In genomic region chr11:53493243-53493955, GRCm38 (mm10) we compare ENCODE assay signal across 19 mouse cellular contexts. TPM values are rescaled to one million over a fixed set of nuclear protein-coding genes. Genes with fewer than 3 reads are reported as not detected.
DNase-seq lines count a peak whose midpoint lies in the region; ATAC-seq and TF ChIP-seq lines count a peak whose summit lies in the region.
"Had no signal": no experiment of that assay in that cellular context is flagged by ENCODE, and none has a peak within 500 bp of the region (broad histone marks: within the 10 kb centered on the region; RNA-seq: fewer than 3 reads in every experiment).

No protein-coding gene starts in this region.

- no peak overlapping the region for H3K4me2 ChIP-seq in heart, embryonic 11.5 days
- H3K4me2 ChIP-seq in neural tube, embryonic 15.5 days = no peak overlapping the region
- H3K4me2 ChIP-seq in forebrain, embryonic 14.5 days (ENCODE audit: low read length) = no peak overlapping the region
- H3K4me2 ChIP-seq in liver, postnatal 0 days (ENCODE audit: low read depth, low read length) = no peak overlapping the region

- H3K27ac ChIP-seq in heart, embryonic 11.5 days (ENCODE audit: low read depth, low read length) = 0 out of 2 replicates have a peak overlapping the region, but pooled peaks have one; percentile 41
- no peak overlapping the region for H3K27ac ChIP-seq in neural tube, embryonic 15.5 days (replicated peaks)
- no peak overlapping the region for H3K27ac ChIP-seq in forebrain, embryonic 14.5 days (ENCODE audit: low read depth, low read length)
- no peak overlapping the region for H3K27ac ChIP-seq in liver, postnatal 0 days (ENCODE audit: low read depth)

- no peaks in the 10 kb centered on the region for H3K36me3 ChIP-seq in heart, embryonic 11.5 days (ENCODE audit: control insufficient read depth, insufficient read depth, low read length)
- H3K36me3 ChIP-seq in neural tube, embryonic 15.5 days = no peaks in the 10 kb centered on the region
- H3K36me3 ChIP-seq in forebrain, embryonic 14.5 days (ENCODE audit: control insufficient read depth, insufficient read depth, low read length) = no peaks in the 10 kb centered on the region
- no peaks in the 10 kb centered on the region for H3K36me3 ChIP-seq in liver, postnatal 0 days (replicated peaks; ENCODE audit: insufficient read depth, low read length)

- no peak overlapping the region for H3K4me3 ChIP-seq in heart, embryonic 11.5 days (ENCODE audit: low read depth, low read length)
- H3K4me3 ChIP-seq in neural tube, embryonic 15.5 days (replicated peaks) = no peak overlapping the region
- H3K4me3 ChIP-seq in forebrain, embryonic 14.5 days (ENCODE audit: low read depth, low read length) = no peak overlapping the region
- no peak overlapping the region for H3K4me3 ChIP-seq in liver, postnatal 0 days (ENCODE audit: low read depth, low read length)
- H3K4me3 ChIP-seq: left cerebral cortex, adult 2 months had no signal

- no peaks in the 10 kb centered on the region for H3K27me3 ChIP-seq in heart, embryonic 11.5 days (ENCODE audit: control insufficient read depth, insufficient read depth, low read length)
- H3K27me3 ChIP-seq in neural tube, embryonic 15.5 days (replicated peaks) = no peaks in the 10 kb centered on the region
- H3K27me3 ChIP-seq in forebrain, embryonic 14.5 days (replicated peaks; ENCODE audit: control insufficient read depth, insufficient read depth, low read length) = no peaks in the 10 kb centered on the region
- H3K27me3 ChIP-seq in liver, postnatal 0 days (ENCODE audit: insufficient read depth, low read length) = no peaks in the 10 kb centered on the region

- TF ChIP-seq EP300 in liver, postnatal 0 days (IDR thresholded peaks at IDR 0.05; ENCODE audit: low read depth) = no peak

- no peak for TF ChIP-seq CTCF in liver, postnatal 0 days (IDR thresholded peaks at IDR 0.05; ENCODE audit: low read depth)

- H3K9ac ChIP-seq in heart, embryonic 11.5 days (ENCODE audit: low read depth, low read length) = no peak overlapping the region
- no peak overlapping the region for H3K9ac ChIP-seq in neural tube, embryonic 15.5 days (replicated peaks)
- no peak overlapping the region for H3K9ac ChIP-seq in forebrain, embryonic 14.5 days (ENCODE audit: low read length)
- no peak overlapping the region for H3K9ac ChIP-seq in liver, postnatal 0 days (replicated peaks)

- H3K9me3 ChIP-seq in heart, embryonic 11.5 days (replicated peaks; ENCODE audit: control insufficient read depth, low read length) = no peaks in the 10 kb centered on the region
- H3K9me3 ChIP-seq in neural tube, embryonic 15.5 days (replicated peaks) = no peaks in the 10 kb centered on the region
- H3K9me3 ChIP-seq in forebrain, embryonic 14.5 days (replicated peaks; ENCODE audit: control insufficient read depth, low read length) = no peaks in the 10 kb centered on the region
- no peaks in the 10 kb centered on the region for H3K9me3 ChIP-seq in liver, postnatal 0 days (ENCODE audit: low read length)

- 28% methylated on average over 3 of the region's 3 CpGs for WGBS in heart, embryonic 11.5 days (ENCODE audit: insufficient replicate concordance)
- 14% methylated on average over 3 of the region's 3 CpGs for WGBS in neural tube, embryonic 15.5 days
- 23% methylated on average over 3 of the region's 3 CpGs for WGBS in forebrain, embryonic 14.5 days
- WGBS in liver, postnatal 0 days (ENCODE audit: insufficient replicate concordance) = 60% methylated on average over 3 of the region's 3 CpGs

- peaks cover 12% of the 10 kb centered on the region for H3K4me1 ChIP-seq in heart, embryonic 11.5 days (ENCODE audit: control insufficient read depth, insufficient read depth, low read length)
- H3K4me1 ChIP-seq in neural tube, embryonic 15.5 days = peaks cover 8% of the 10 kb centered on the region
- H3K4me1 ChIP-seq in forebrain, embryonic 14.5 days (ENCODE audit: control insufficient read depth, insufficient read depth, low read length) = peaks cover 11% of the 10 kb centered on the region; the same call in 1 of the 2 replicates
- H3K4me1 ChIP-seq in liver, postnatal 0 days (ENCODE audit: insufficient read depth) = no peaks in the 10 kb centered on the region

- no peak for ATAC-seq in heart, embryonic 11.5 days (replicated peaks; ENCODE audit: insufficient number of reproducible peaks, low FRiP score, low TSS enrichment)
- ATAC-seq in neural tube, embryonic 15.5 days (ENCODE audit: low FRiP score) = no peak
- ATAC-seq in forebrain, embryonic 14.5 days = peak; percentile 15; the same call in 1 of the 2 replicates
- ATAC-seq in liver, postnatal 0 days = no peak

- no peak for DNase-seq in heart, adult 9 months (ENCODE audit: low spot score in 2 of 2)
- DNase-seq in neural tube, embryonic 10.5 days (ENCODE audit: extremely low spot score, low spot score) = peak; percentile 54
- DNase-seq in forebrain, embryonic 14.5 days (ENCODE audit: low spot score) = peak; percentile 20
- no peak for DNase-seq in cerebellum, postnatal 14 days
- no peak for DNase-seq in adrenal gland, postnatal 14 days
- no peak for DNase-seq in liver, postnatal 0 days
- DNase-seq: B cell, adult 2 months; cerebellum, postnatal 36 days; gastrocnemius, postnatal 25 days; kidney, postnatal 36 days; lung, adult 2 months had no signal

RNA-seq across cellular contexts. Expression of gene Sowaha, which starts 13.3 kb away (rescaled TPM):
- 0.41 and 0.73 TPM in 2 replicates for polyA plus RNA-seq in heart, embryonic 11.5 days (2014; fragmentation: Nextera tagmentation; extraction: Ambion mirVana)
- polyA plus RNA-seq in neural tube, embryonic 15.5 days (2015; fragmentation: Nextera tagmentation; extraction: Ambion mirVana) = 1.4 and 1.6 TPM in 2 replicates
- 1.2 and 1.7 TPM in 2 replicates for polyA plus RNA-seq in forebrain, embryonic 14.5 days (2014; fragmentation: Nextera tagmentation; extraction: Ambion mirVana)
- total RNA-seq in adrenal gland, postnatal 14 days (2021) = 0.68 and 1.1 TPM in 2 replicates
- 7.4 and 7.9 TPM in 2 replicates for polyA plus RNA-seq in liver, postnatal 0 days (2015; fragmentation: Nextera tagmentation; extraction: Ambion mirVana)
- total RNA-seq: megakaryocyte, adult 5-6 weeks; MEL had no signal

RNA-seq across cellular contexts. Expression of gene Gm9945, which starts 13.4 kb away (rescaled TPM):
- 0.29 TPM in 1 of 2 replicates, not detected in the other for polyA plus RNA-seq in heart, embryonic 11.5 days (2014; fragmentation: Nextera tagmentation; extraction: Ambion mirVana)
- 0.27 TPM in 1 of 2 replicates, not detected in the other for polyA plus RNA-seq in neural tube, embryonic 15.5 days (2015; fragmentation: Nextera tagmentation; extraction: Ambion mirVana)
- polyA plus RNA-seq in forebrain, embryonic 14.5 days (2014; fragmentation: Nextera tagmentation; extraction: Ambion mirVana) = 0.19 TPM in 1 of 2 replicates, not detected in the other
- total RNA-seq in adrenal gland, postnatal 14 days (2021) = not detected in 2 replicates
- polyA plus RNA-seq in liver, postnatal 0 days (2015; fragmentation: Nextera tagmentation; extraction: Ambion mirVana) = 0.15 and 0.31 TPM in 2 replicates
- total RNA-seq: gastrocnemius, postnatal 25 days; megakaryocyte, adult 5-6 weeks; MEL had no signal
- polyA plus RNA-seq: heart, postnatal 0 days; intestine, embryonic 14.5 days; limb, embryonic 14.5 days; lung, adult 2 months had no signal

RNA-seq across cellular contexts. Expression of gene Gm9837, which starts 23.1 kb away (rescaled TPM):
- polyA plus RNA-seq in heart, embryonic 11.5 days (2014; fragmentation: Nextera tagmentation; extraction: Ambion mirVana) = not detected in 2 replicates
- not detected in 2 replicates for polyA plus RNA-seq in neural tube, embryonic 15.5 days (2015; fragmentation: Nextera tagmentation; extraction: Ambion mirVana)
- polyA plus RNA-seq in forebrain, embryonic 14.5 days (2014; fragmentation: Nextera tagmentation; extraction: Ambion mirVana) = not detected in 2 replicates
- not detected in 2 replicates for total RNA-seq in adrenal gland, postnatal 14 days (2021)
- not detected in 2 replicates for polyA plus RNA-seq in liver, postnatal 0 days (2015; fragmentation: Nextera tagmentation; extraction: Ambion mirVana)
- total RNA-seq: gastrocnemius, postnatal 25 days; megakaryocyte, adult 5-6 weeks; MEL had no signal
- polyA plus RNA-seq: heart, postnatal 0 days; intestine, embryonic 14.5 days; limb, embryonic 14.5 days; lung, adult 2 months had no signal

RNA-seq across cellular contexts. Expression of gene Sept8, which starts 25.7 kb away (rescaled TPM):
- polyA plus RNA-seq in heart, embryonic 11.5 days (2014; fragmentation: Nextera tagmentation; extraction: Ambion mirVana) = 18.8 and 21.4 TPM in 2 replicates
- 23.3 and 26.2 TPM in 2 replicates for polyA plus RNA-seq in neural tube, embryonic 15.5 days (2015; fragmentation: Nextera tagmentation; extraction: Ambion mirVana)
- polyA plus RNA-seq in forebrain, embryonic 14.5 days (2014; fragmentation: Nextera tagmentation; extraction: Ambion mirVana) = 12.3 and 16.7 TPM in 2 replicates
- total RNA-seq in adrenal gland, postnatal 14 days (2021) = 39.0 and 42.2 TPM in 2 replicates
- 6.2 and 7.2 TPM in 2 replicates for polyA plus RNA-seq in liver, postnatal 0 days (2015; fragmentation: Nextera tagmentation; extraction: Ambion mirVana)

RNA-seq across cellular contexts. Expression of gene Shroom1, which starts 36.4 kb away (rescaled TPM):
- polyA plus RNA-seq in heart, embryonic 11.5 days (2014; fragmentation: Nextera tagmentation; extraction: Ambion mirVana) = 3.3 and 3.7 TPM in 2 replicates
- 3.4 and 4.1 TPM in 2 replicates for polyA plus RNA-seq in neural tube, embryonic 15.5 days (2015; fragmentation: Nextera tagmentation; extraction: Ambion mirVana)
- 1.5 and 1.7 TPM in 2 replicates for polyA plus RNA-seq in forebrain, embryonic 14.5 days (2014; fragmentation: Nextera tagmentation; extraction: Ambion mirVana)
- total RNA-seq in adrenal gland, postnatal 14 days (2021) = 3.9 and 5.7 TPM in 2 replicates
- 5.5 TPM in 2 replicates for polyA plus RNA-seq in liver, postnatal 0 days (2015; fragmentation: Nextera tagmentation; extraction: Ambion mirVana)
- total RNA-seq: MEL had no signal

Comparison
In these comparisons a context has a peak if more than half of its experiments do, and no peak if none do; other contexts are left out.
1. DNase-seq: peak in neural tube, embryonic 10.5 days (single experiment) and forebrain, embryonic 14.5 days (single experiment); none in heart, adult 9 months (0 of 2), cerebellum, postnatal 14 days (0 of 2), adrenal gland, postnatal 14 days (single experiment) and liver, postnatal 0 days (single experiment).